Mouse (Mus musculus): ENCODE results near the gene 9130409I23Rik. TPM values are rescaled to one million over a fixed set of nuclear protein-coding genes. Genes with fewer than 3 reads are reported as not detected.

Gene 9130409I23Rik
- polyA plus RNA-seq, 1 experiment from 2014 or later, result 0.53 TPM

- Histone ChIP-seq H3K27me3 (ENCODE audit: insufficient read depth, low read length) (no peaks in the 10 kb centered on the region), H3K9me3 (ENCODE audit: low read length) (no peaks in the 10 kb centered on the region), H3K27ac (ENCODE audit: low read depth) (peak overlapping the region; percentile 35; the same call in 1 of the 2 replicates), H3K4me3 (ENCODE audit: low read depth, low read length) (no peak overlapping the region), H3K36me3 (replicated peaks; ENCODE audit: insufficient read depth, low read length) (no peaks in the 10 kb centered on the region), H3K4me2 (ENCODE audit: low read depth, low read length) (no peak overlapping the region), H3K9ac (replicated peaks) (no peak overlapping the region), H3K4me1 (ENCODE audit: insufficient read depth) (peaks cover 22% of the 10 kb centered on the region)
- ATAC-seq (no peak), DNase-seq (peak; percentile 6)
- 80% methylated on average over 4 of the region's 4 CpGs for whole genome bisulfite sequencing (ENCODE audit: insufficient replicate concordance)
- TF ChIP-seq EP300 (IDR thresholded peaks at IDR 0.05; ENCODE audit: low read depth) (no peak), CTCF (IDR thresholded peaks at IDR 0.05; ENCODE audit: low read depth) (no peak)
Measured at GRCm38 (mm10) chr1:181009011-181009590, 41.9 kb upstream of the 9130409I23Rik start.

- DNase-seq (no peak), ATAC-seq (peak; percentile 53)
- Histone ChIP-seq H3K4me1 (ENCODE audit: insufficient read depth) (peaks cover 27% of the 10 kb centered on the region), H3K27me3 (ENCODE audit: insufficient read depth, low read length) (no peaks in the 10 kb centered on the region), H3K4me2 (ENCODE audit: low read depth, low read length) (no peak overlapping the region), H3K9me3 (ENCODE audit: low read length) (no peaks in the 10 kb centered on the region), H3K4me3 (ENCODE audit: low read depth, low read length) (no peak overlapping the region), H3K27ac (ENCODE audit: low read depth) (peak overlapping the region; percentile 35), H3K9ac (replicated peaks) (no peak overlapping the region; the same call in 1 of the 2 replicates), H3K36me3 (replicated peaks; ENCODE audit: insufficient read depth, low read length) (no peaks in the 10 kb centered on the region)
- TF ChIP-seq CTCF (IDR thresholded peaks at IDR 0.05; ENCODE audit: low read depth) (no peak), EP300 (IDR thresholded peaks at IDR 0.05; ENCODE audit: low read depth) (peak; percentile 36; the same call in 1 of the 2 replicates)
- 49% methylated on average over 3 of the region's 3 CpGs for WGBS (ENCODE audit: insufficient replicate concordance)
Measured at GRCm38 (mm10) chr1:181009754-181010153, 41.3 kb upstream of the 9130409I23Rik start.

- TF ChIP-seq EP300 (IDR thresholded peaks at IDR 0.05; ENCODE audit: low read depth), result no peak
- TF ChIP-seq CTCF (IDR thresholded peaks at IDR 0.05; ENCODE audit: low read depth), result no peak
- 62% methylated on average over 4 of the region's 4 CpGs for WGBS (ENCODE audit: insufficient replicate concordance)
- Histone ChIP-seq H3K9ac (replicated peaks) (no peak overlapping the region; the same call in 1 of the 2 replicates), H3K36me3 (replicated peaks; ENCODE audit: insufficient read depth, low read length) (no peaks in the 10 kb centered on the region), H3K4me3 (ENCODE audit: low read depth, low read length) (no peak overlapping the region), H3K4me1 (ENCODE audit: insufficient read depth) (peaks cover 31% of the 10 kb centered on the region), H3K9me3 (ENCODE audit: low read length) (no peaks in the 10 kb centered on the region), H3K27ac (ENCODE audit: low read depth) (peak overlapping the region; percentile 35), H3K27me3 (ENCODE audit: insufficient read depth, low read length) (no peaks in the 10 kb centered on the region), H3K4me2 (ENCODE audit: low read depth, low read length) (no peak overlapping the region)
- ATAC-seq (no peak), DNase-seq (no peak)
Measured at GRCm38 (mm10) chr1:181010171-181010932, 40.7 kb upstream of the 9130409I23Rik start.

- TF ChIP-seq CTCF (IDR thresholded peaks at IDR 0.05; ENCODE audit: low read depth), result no peak
- H3K9me3 ChIP-seq (ENCODE audit: low read length), result no peaks in the 10 kb centered on the region
- DNase-seq, result no peak
- H3K27me3 ChIP-seq (ENCODE audit: insufficient read depth, low read length), result no peaks in the 10 kb centered on the region
- H3K9ac ChIP-seq (replicated peaks), result no peak overlapping the region
- WGBS (ENCODE audit: insufficient replicate concordance), result 72% methylated on average over 5 of the region's 5 CpGs
- H3K4me2 ChIP-seq (ENCODE audit: low read depth, low read length), result no peak overlapping the region
- no peaks in the 10 kb centered on the region for H3K36me3 ChIP-seq (replicated peaks; ENCODE audit: insufficient read depth, low read length)
- no peak for ATAC-seq
- no peak overlapping the region for H3K4me3 ChIP-seq (ENCODE audit: low read depth, low read length)
- H3K4me1 ChIP-seq (ENCODE audit: insufficient read depth), result peaks cover 39% of the 10 kb centered on the region
- no peak overlapping the region; the same call in 1 of the 2 replicates for H3K27ac ChIP-seq (ENCODE audit: low read depth)
Measured at GRCm38 (mm10) chr1:181011601-181012000, 39.4 kb upstream of the 9130409I23Rik start.

GRCm38 (mm10) chr1:181012416-181012815, 38.6 kb upstream of the 9130409I23Rik start:
- DNase-seq (no peak), ATAC-seq (no peak)
- Histone ChIP-seq H3K4me2 (ENCODE audit: low read depth, low read length) (no peak overlapping the region), H3K4me1 (ENCODE audit: insufficient read depth) (peaks cover 42% of the 10 kb centered on the region), H3K27me3 (ENCODE audit: insufficient read depth, low read length) (no peaks in the 10 kb centered on the region), H3K4me3 (ENCODE audit: low read depth, low read length) (no peak overlapping the region), H3K36me3 (replicated peaks; ENCODE audit: insufficient read depth, low read length) (no peaks in the 10 kb centered on the region), H3K27ac (ENCODE audit: low read depth) (no peak overlapping the region), H3K9me3 (ENCODE audit: low read length) (no peaks in the 10 kb centered on the region), H3K9ac (replicated peaks) (no peak overlapping the region)
- 69% methylated on average over 3 of the region's 3 CpGs for WGBS (ENCODE audit: insufficient replicate concordance)
- TF ChIP-seq EP300 (IDR thresholded peaks at IDR 0.05; ENCODE audit: low read depth) (no peak), CTCF (IDR thresholded peaks at IDR 0.05; ENCODE audit: low read depth) (no peak)

- ATAC-seq (no peak), DNase-seq (no peak)
- 49% methylated on average over 6 of the region's 6 CpGs for WGBS (ENCODE audit: insufficient replicate concordance)
- Histone ChIP-seq H3K9me3 (ENCODE audit: low read length) (no peaks in the 10 kb centered on the region), H3K4me3 (ENCODE audit: low read depth, low read length) (no peak overlapping the region), H3K27ac (ENCODE audit: low read depth) (no peak overlapping the region), H3K4me1 (ENCODE audit: insufficient read depth) (peaks cover 42% of the 10 kb centered on the region), H3K27me3 (ENCODE audit: insufficient read depth, low read length) (no peaks in the 10 kb centered on the region), H3K36me3 (replicated peaks; ENCODE audit: insufficient read depth, low read length) (no peaks in the 10 kb centered on the region), H3K9ac (replicated peaks) (no peak overlapping the region), H3K4me2 (ENCODE audit: low read depth, low read length) (no peak overlapping the region)
- TF ChIP-seq CTCF (IDR thresholded peaks at IDR 0.05; ENCODE audit: low read depth), result no peak
- no peak for TF ChIP-seq EP300 (IDR thresholded peaks at IDR 0.05; ENCODE audit: low read depth)
Measured at GRCm38 (mm10) chr1:181013446-181013845, 37.6 kb upstream of the 9130409I23Rik start.

Data from liver, postnatal 0 days (tissue).